Mouse (Mus musculus): ENCODE measurements at regions not wholly inside any gene's neighbourhood (a gene's known extent, or its start where the extent isn't known, plus 50 kb on each side); places are given as distances from the start of the nearest gene placed in this dataset.

DNA sequence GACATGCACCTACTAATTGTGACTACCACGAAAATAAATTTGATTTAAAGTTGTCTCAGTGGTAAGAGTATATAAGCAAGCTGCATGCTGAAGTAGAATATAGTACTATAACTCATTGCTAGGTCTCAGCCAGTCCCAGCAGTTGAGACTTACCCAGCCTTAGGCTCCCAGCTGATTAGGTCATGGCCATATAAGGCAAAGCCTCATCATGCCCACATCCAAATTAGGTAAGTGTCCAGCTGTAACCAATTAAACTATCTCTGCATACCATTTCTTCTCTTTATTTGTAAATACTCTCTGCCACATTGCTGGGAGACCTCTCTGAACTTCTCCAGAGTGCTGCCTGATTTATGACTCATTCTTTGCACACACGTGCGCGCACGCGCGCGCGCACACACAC, 347.9 kb upstream of the Nudt12 start:
- TF ChIP-seq POLR2A (IDR thresholded peaks at IDR 0.05; ENCODE audit: insufficient read length, low read depth) (no peak), TCF12 (IDR thresholded peaks at IDR 0.05; ENCODE audit: insufficient read depth, poor library complexity, severe bottlenecking) (no peak), USF1 (IDR thresholded peaks at IDR 0.05; ENCODE audit: low read depth) (no peak), CEBPB (IDR thresholded peaks at IDR 0.05; ENCODE audit: insufficient read depth, poor library complexity, severe bottlenecking) (no peak), REST (IDR thresholded peaks at IDR 0.05; ENCODE audit: insufficient read depth, insufficient read length) (no peak), E2F4 (IDR thresholded peaks at IDR 0.05; ENCODE audit: insufficient read depth) (no peak)
